Mouse (Mus musculus): ENCODE results near the gene Zfand6. TPM values are rescaled to one million over a fixed set of nuclear protein-coding genes. Genes with fewer than 3 reads are reported as not detected.

Gene Zfand6
- total and polyA plus RNA-seq, 2 experiments from 2014 or later = 122 to 130 TPM

DNA sequence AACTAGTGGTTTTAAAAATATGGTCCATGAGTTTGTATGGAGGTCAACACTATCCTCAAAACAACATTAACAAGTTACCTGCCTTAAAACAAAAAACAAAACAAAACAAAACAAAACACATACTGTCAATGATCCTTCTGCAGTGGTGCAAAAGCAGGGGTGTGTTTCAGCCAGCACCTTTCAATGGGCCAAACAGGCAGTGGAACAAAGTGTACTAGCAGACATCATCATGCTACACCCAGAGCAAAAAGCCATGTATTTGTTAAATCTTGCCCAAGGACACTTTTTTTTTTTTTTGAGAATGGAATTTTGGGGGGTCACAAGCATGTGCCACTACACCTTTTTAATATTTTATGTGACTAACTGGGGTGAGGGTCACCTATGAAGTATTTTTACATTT is 52.8 kb downstream of the Zfand6 start:
- H3K27ac ChIP-seq (ENCODE audit: low read depth) = no peak overlapping the region
- no peak overlapping the region for H3K4me3 ChIP-seq (ENCODE audit: low read depth, low read length)
- no peaks in the 10 kb centered on the region for H3K27me3 ChIP-seq (ENCODE audit: control insufficient read depth, insufficient read depth, low read length)
- no peak overlapping the region for H3K9ac ChIP-seq (replicated peaks; ENCODE audit: low read depth, low read length)
- no peak for DNase-seq (ENCODE audit: low spot score)
- no peaks in the 10 kb centered on the region for H3K4me1 ChIP-seq (ENCODE audit: control insufficient read depth, insufficient read depth)
- H3K36me3 ChIP-seq (replicated peaks; ENCODE audit: control insufficient read depth, insufficient read depth, low read length) = peaks cover 9% of the 10 kb centered on the region
- ATAC-seq (ENCODE audit: insufficient read depth, low read depth) = no peak
- no peak for TF ChIP-seq EP300 (IDR thresholded peaks at IDR 0.05; ENCODE audit: low read depth)
- TF ChIP-seq CTCF (IDR thresholded peaks at IDR 0.05; ENCODE audit: low read depth) = no peak
- H3K9me3 ChIP-seq (replicated peaks; ENCODE audit: control insufficient read depth, low read length) = no peaks in the 10 kb centered on the region
- H3K4me2 ChIP-seq (ENCODE audit: low read depth, low read length) = no peak overlapping the region

DNA sequence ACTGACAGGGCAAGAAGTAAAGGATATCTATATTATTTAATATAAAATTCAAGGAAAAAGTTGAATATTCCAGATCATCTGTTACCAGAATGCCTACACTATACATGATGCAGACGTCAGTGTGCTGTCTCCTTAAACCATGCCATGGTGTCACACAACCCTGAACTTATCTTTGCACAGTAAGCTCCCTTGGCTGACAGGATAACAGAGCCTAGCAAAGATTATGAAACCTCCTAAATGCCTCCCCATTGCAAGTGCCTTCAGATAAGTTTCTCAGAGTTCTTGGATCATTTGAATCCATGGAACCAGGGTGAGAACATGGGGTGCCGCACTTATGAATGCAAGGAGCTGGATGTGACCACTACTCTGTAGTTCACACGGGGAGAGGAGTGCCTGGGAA is 57.9 kb downstream of the Zfand6 start:
- no peaks in the 10 kb centered on the region for H3K9me3 ChIP-seq (replicated peaks; ENCODE audit: control insufficient read depth, low read length)
- ATAC-seq (ENCODE audit: insufficient read depth, low read depth) (no peak), DNase-seq (ENCODE audit: low spot score) (no peak)
- no peak overlapping the region for H3K9ac ChIP-seq (replicated peaks; ENCODE audit: low read depth, low read length)
- H3K27ac ChIP-seq (ENCODE audit: low read depth) = no peak overlapping the region
- peaks cover 21% of the 10 kb centered on the region for H3K36me3 ChIP-seq (replicated peaks; ENCODE audit: control insufficient read depth, insufficient read depth, low read length)
- TF ChIP-seq EP300 (IDR thresholded peaks at IDR 0.05; ENCODE audit: low read depth) (no peak), CTCF (IDR thresholded peaks at IDR 0.05; ENCODE audit: low read depth) (no peak)
- H3K4me1 ChIP-seq (ENCODE audit: control insufficient read depth, insufficient read depth) = no peaks in the 10 kb centered on the region
- H3K4me2 ChIP-seq (ENCODE audit: low read depth, low read length) = no peak overlapping the region
- no peak overlapping the region for H3K4me3 ChIP-seq (ENCODE audit: low read depth, low read length)
- no peaks in the 10 kb centered on the region for H3K27me3 ChIP-seq (ENCODE audit: control insufficient read depth, insufficient read depth, low read length)
- WGBS = 80% methylated on average over 3 of the region's 3 CpGs

DNA sequence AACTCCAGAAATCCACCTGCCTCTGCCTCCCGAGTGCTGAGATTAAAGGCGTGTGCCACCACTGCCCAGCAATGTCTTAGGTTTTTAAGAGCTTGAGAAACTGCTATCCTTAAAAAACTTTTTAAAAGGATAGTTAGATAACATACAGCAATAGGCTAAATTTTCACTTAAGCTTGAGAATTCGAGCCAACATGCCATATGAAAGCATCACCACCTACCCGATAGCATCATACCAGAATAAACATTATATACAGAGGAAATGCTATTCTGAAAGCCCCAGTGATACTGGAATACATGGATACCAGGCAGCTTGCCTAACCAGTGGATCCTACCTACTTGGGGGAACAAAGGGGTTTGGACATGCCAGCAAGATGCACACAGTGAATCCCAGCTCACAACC is 66.0 kb downstream of the Zfand6 start:
- ATAC-seq (ENCODE audit: insufficient read depth, low read depth) = no peak
- no peak for TF ChIP-seq CTCF (IDR thresholded peaks at IDR 0.05; ENCODE audit: low read depth)
- no peak for TF ChIP-seq EP300 (IDR thresholded peaks at IDR 0.05; ENCODE audit: low read depth)
- H3K36me3 ChIP-seq (replicated peaks; ENCODE audit: control insufficient read depth, insufficient read depth, low read length) = peaks cover 18% of the 10 kb centered on the region; the same call in 1 of the 2 replicates
- WGBS = 96% methylated on average over 4 of the region's 4 CpGs
- H3K4me1 ChIP-seq (ENCODE audit: control insufficient read depth, insufficient read depth) = no peaks in the 10 kb centered on the region
- no peak overlapping the region for H3K27ac ChIP-seq (ENCODE audit: low read depth)
- H3K27me3 ChIP-seq (ENCODE audit: control insufficient read depth, insufficient read depth, low read length) = no peaks in the 10 kb centered on the region
- no peak overlapping the region for H3K9ac ChIP-seq (replicated peaks; ENCODE audit: low read depth, low read length)
- no peak overlapping the region for H3K4me3 ChIP-seq (ENCODE audit: low read depth, low read length)
- DNase-seq (ENCODE audit: low spot score) = no peak
- H3K4me2 ChIP-seq (ENCODE audit: low read depth, low read length) = no peak overlapping the region
- no peaks in the 10 kb centered on the region for H3K9me3 ChIP-seq (replicated peaks; ENCODE audit: control insufficient read depth, low read length)

DNA sequence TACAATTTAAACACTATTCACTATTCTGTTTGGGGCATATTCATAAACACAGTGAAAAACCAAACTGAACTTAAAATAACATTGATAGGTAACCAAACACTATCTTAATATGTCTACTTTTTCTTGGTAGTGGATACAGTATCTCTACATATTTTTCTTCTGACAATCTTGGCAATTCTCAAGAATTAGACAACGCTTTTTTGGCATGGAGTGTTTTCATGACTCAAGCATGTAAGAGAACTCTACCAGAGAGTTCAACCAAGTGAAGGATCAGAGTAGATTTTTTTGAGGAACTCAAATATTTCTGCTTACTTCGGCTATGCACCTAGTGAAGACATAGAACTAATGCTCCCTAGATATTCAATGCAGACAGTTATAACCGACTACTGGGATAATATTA is 68.8 kb downstream of the Zfand6 start:
- no peaks in the 10 kb centered on the region for H3K4me1 ChIP-seq (ENCODE audit: control insufficient read depth, insufficient read depth)
- H3K4me2 ChIP-seq (ENCODE audit: low read depth, low read length) = no peak overlapping the region
- no peak overlapping the region for H3K27ac ChIP-seq (ENCODE audit: low read depth)
- 88% methylated on average over 3 of the region's 3 CpGs for WGBS
- H3K9ac ChIP-seq (replicated peaks; ENCODE audit: low read depth, low read length) = no peak overlapping the region
- peaks cover 38% of the 10 kb centered on the region for H3K36me3 ChIP-seq (replicated peaks; ENCODE audit: control insufficient read depth, insufficient read depth, low read length)
- no peaks in the 10 kb centered on the region for H3K9me3 ChIP-seq (replicated peaks; ENCODE audit: control insufficient read depth, low read length)
- H3K27me3 ChIP-seq (ENCODE audit: control insufficient read depth, insufficient read depth, low read length) = no peaks in the 10 kb centered on the region
- no peak overlapping the region for H3K4me3 ChIP-seq (ENCODE audit: low read depth, low read length)
- ATAC-seq (ENCODE audit: insufficient read depth, low read depth) (no peak), DNase-seq (ENCODE audit: low spot score) (no peak)
- TF ChIP-seq EP300 (IDR thresholded peaks at IDR 0.05; ENCODE audit: low read depth) = no peak
- TF ChIP-seq CTCF (IDR thresholded peaks at IDR 0.05; ENCODE audit: low read depth) = no peak

DNA sequence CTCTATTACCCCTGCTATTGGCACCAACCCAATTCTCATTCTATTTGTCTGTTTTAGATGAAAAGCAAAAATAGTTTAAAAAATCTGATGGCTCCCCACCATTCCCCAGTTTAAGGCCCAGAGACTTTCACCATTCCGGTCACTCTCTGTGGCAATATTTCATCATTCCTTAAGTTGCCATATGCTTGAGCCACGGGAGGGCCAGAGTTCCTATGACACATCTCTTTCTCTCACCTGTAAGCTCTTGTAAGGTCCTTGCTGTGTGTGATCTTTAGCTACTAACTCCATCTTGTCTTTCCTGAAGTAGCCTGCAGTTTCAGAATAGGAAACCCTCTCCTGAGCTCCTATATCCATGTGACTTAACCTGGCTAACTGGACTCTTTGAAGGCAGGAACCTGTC is 70.8 kb downstream of the Zfand6 start:
- no peak overlapping the region for H3K4me3 ChIP-seq (ENCODE audit: low read depth, low read length)
- no peak overlapping the region for H3K9ac ChIP-seq (replicated peaks; ENCODE audit: low read depth, low read length)
- no peaks in the 10 kb centered on the region for H3K27me3 ChIP-seq (ENCODE audit: control insufficient read depth, insufficient read depth, low read length)
- peaks cover 35% of the 10 kb centered on the region for H3K36me3 ChIP-seq (replicated peaks; ENCODE audit: control insufficient read depth, insufficient read depth, low read length)
- ATAC-seq (ENCODE audit: insufficient read depth, low read depth) = no peak
- no peaks in the 10 kb centered on the region for H3K4me1 ChIP-seq (ENCODE audit: control insufficient read depth, insufficient read depth)
- 89% methylated on average over 2 of the region's 2 CpGs for WGBS
- DNase-seq (ENCODE audit: low spot score) = no peak
- H3K27ac ChIP-seq (ENCODE audit: low read depth) = no peak overlapping the region
- no peak overlapping the region for H3K4me2 ChIP-seq (ENCODE audit: low read depth, low read length)
- no peaks in the 10 kb centered on the region for H3K9me3 ChIP-seq (replicated peaks; ENCODE audit: control insufficient read depth, low read length)
- no peak for TF ChIP-seq EP300 (IDR thresholded peaks at IDR 0.05; ENCODE audit: low read depth)
- TF ChIP-seq CTCF (IDR thresholded peaks at IDR 0.05; ENCODE audit: low read depth) = no peak

DNA sequence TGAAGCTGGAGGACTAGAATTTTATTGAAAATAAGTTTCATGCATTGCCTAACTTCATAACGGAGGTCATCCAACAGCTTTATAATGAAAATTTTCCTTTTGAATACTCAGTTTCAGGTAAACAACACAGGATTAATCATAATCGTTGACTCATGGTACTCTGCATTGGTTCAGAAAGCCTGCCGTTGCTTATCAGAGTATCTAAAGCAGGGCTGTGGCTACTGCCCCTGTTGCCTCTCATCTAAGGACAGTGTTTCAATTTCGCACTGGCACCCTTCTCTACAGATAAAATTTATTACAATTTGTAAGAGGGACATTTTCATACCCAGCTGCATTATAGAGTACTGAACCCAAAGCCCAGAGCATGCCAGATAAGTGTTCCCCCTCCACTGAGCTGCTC is 77.3 kb downstream of the Zfand6 start:
- Histone ChIP-seq H3K9ac (replicated peaks; ENCODE audit: low read depth, low read length) (no peak overlapping the region), H3K27me3 (ENCODE audit: control insufficient read depth, insufficient read depth, low read length) (no peaks in the 10 kb centered on the region), H3K27ac (ENCODE audit: low read depth) (no peak overlapping the region), H3K9me3 (replicated peaks; ENCODE audit: control insufficient read depth, low read length) (no peaks in the 10 kb centered on the region), H3K4me1 (ENCODE audit: control insufficient read depth, insufficient read depth) (no peaks in the 10 kb centered on the region), H3K4me2 (ENCODE audit: low read depth, low read length) (no peak overlapping the region), H3K4me3 (ENCODE audit: low read depth, low read length) (no peak overlapping the region), H3K36me3 (replicated peaks; ENCODE audit: control insufficient read depth, insufficient read depth, low read length) (peaks cover 16% of the 10 kb centered on the region)
- ATAC-seq (ENCODE audit: insufficient read depth, low read depth) = no peak
- TF ChIP-seq EP300 (IDR thresholded peaks at IDR 0.05; ENCODE audit: low read depth) (no peak), CTCF (IDR thresholded peaks at IDR 0.05; ENCODE audit: low read depth) (no peak)
- no peak for DNase-seq (ENCODE audit: low spot score)
- 73% methylated on average over 4 of the region's 4 CpGs for WGBS
